Mouse (Mus musculus) hindbrain, embryonic 11.5 days (tissue): ENCODE measurements around the gene Catsper2. TPM values are rescaled to one million over a fixed set of nuclear protein-coding genes. Genes with fewer than 3 reads are reported as not detected.
A peak's percentile ranks its signal among the peaks of the same experiment; 100 is the strongest.

Source experiments
- ATAC-seq: fragments of 200-750 bp; cut with Nextera tagmentation; 2 replicates; pipeline ENCODE4 v1.8.0; 2017; ENCODE audit warnings: mild to moderate bottlenecking, moderate TSS enrichment, moderate library complexity; ENCODE audit not compliant: low FRiP score
- DNase-seq: peaks from one replicate; pipeline ENCODE4 v3.0.0-alpha.2; 2015; ENCODE audit warnings: low spot score
- H3K27ac ChIP-seq: fragments of 300-500 bp; sonication (generic); 2 replicates; pipeline ENCODE4 v1.5.1; 2014; ENCODE audit warnings: mild to moderate bottlenecking, low read depth, low read length
- H3K27me3 ChIP-seq: fragments of 300-500 bp; sonication (generic); 2 replicates; pipeline ENCODE4 v1.6.1; 2014; ENCODE audit warnings: mild to moderate bottlenecking, low read length, moderate library complexity, mixed read lengths; ENCODE audit not compliant: control insufficient read depth, insufficient read depth
- H3K36me3 ChIP-seq: fragments of 300-500 bp; sonication (generic); 2 replicates; pipeline ENCODE4 v1.6.1; 2014; ENCODE audit warnings: mild to moderate bottlenecking, low read length, moderate library complexity, mixed read lengths; ENCODE audit not compliant: control insufficient read depth, insufficient read depth
- H3K4me1 ChIP-seq: fragments of 300-500 bp; sonication (generic); replicated peaks from 2 replicates; pipeline ENCODE4 v1.6.1; 2014; ENCODE audit warnings: low read length, mixed read lengths; ENCODE audit not compliant: control insufficient read depth, insufficient read depth
- H3K4me2 ChIP-seq: fragments of 300-500 bp; sonication (generic); replicated peaks from 2 replicates; pipeline ENCODE4 v1.6.1; 2014; ENCODE audit warnings: mild to moderate bottlenecking, low read depth, low read length
- H3K4me3 ChIP-seq: fragments of 300-500 bp; sonication (generic); 2 replicates; pipeline ENCODE4 v1.5.1; 2014; ENCODE audit warnings: low read depth, low read length
- H3K9ac ChIP-seq: fragments of 300-500 bp; sonication (generic); 2 replicates; pipeline ENCODE4 v1.6.1; 2014; ENCODE audit warnings: low read depth, low read length
- H3K9me3 ChIP-seq: fragments of 300-500 bp; sonication (generic); 2 replicates; pipeline ENCODE4 v1.6.1; 2016; ENCODE audit warnings: low read length; ENCODE audit not compliant: control insufficient read depth
- WGBS: fragments of 180-500 bp; shearing (Covaris S2); extraction: QIAGEN DNeasy Blood & Tissue Kit; methylation state at CpG from one replicate; pipeline ENCODE4 v1.1.7; 2014; 5-methylcytosine and 5-hydroxymethylcytosine counted together
- polyA plus RNA-seq: library from polyadenylated mRNA; unstranded; fragments of >200 nt; fragmentation: Nextera tagmentation; extraction: Ambion mirVana; gene quantifications from 2 replicates; pipeline ENCODE4 v1.2.1, GENCODE M21; 2014

Gene Catsper2
- polyA plus RNA-seq, 1 experiment from 2014 or later: 2.7 TPM

DNA sequence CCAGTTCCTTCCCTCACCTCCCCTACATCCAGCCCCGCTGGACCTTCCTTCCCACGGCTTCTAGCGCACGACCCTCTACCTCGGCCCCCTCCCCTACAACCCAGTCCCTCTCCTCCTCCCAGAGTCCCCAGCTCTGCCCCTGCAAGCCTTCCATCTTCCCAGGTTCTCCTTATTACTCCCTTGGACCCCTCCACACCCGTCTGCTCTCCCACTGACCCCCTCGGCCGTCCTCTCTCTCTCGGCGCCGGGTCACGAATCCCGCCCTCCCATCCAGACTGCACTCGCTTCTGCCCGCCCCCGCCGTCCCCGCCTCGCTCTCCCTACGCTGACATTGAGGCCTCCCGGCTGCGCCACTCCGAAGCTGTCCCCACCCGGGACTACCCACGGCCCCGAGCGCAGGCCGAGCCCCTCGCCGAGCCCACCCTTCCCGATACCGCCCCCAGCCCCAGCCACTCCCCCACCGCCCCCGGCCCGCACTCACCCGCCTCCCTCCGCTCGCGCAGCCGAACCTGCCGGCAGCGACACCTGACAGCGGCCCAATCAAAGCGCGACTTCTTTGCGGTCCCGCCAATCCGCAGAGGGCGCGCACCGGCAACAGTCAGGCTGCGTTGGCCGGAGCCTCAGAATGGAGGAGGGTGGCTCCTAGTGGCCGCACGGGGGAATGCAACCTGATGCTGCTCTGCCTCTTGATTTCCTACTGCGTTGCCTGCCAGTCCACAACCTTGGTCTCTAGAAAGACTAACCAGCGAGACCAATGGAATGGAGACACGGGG, 58.6 kb downstream of the Catsper2 start, which contains the start of gene Ppip5k1:
TSS of gene Ppip5k1 (minus strand) at position 577 of the 773 bp plus-strand sequence.
- Histone ChIP-seq H3K4me1 (peaks cover 11% of the 10 kb centered on the region), H3K36me3 (no peaks in the 10 kb centered on the region), H3K4me2 (peak within 1 kb of the TSS; percentile 72), H3K9me3 (no peaks in the 10 kb centered on the region), H3K4me3 (peak within 1 kb of the TSS; percentile 72), H3K27ac (peak within 1 kb of the TSS; percentile 75), H3K27me3 (peaks cover 17% of the 10 kb centered on the region; the same call in 1 of the 2 replicates), H3K9ac (peak within 1 kb of the TSS; percentile 85)
- under 1% methylated on average over 54 of the region's 58 CpGs for WGBS
- DNase-seq (peak; percentile 96), ATAC-seq (peak; percentile 95)

DNA sequence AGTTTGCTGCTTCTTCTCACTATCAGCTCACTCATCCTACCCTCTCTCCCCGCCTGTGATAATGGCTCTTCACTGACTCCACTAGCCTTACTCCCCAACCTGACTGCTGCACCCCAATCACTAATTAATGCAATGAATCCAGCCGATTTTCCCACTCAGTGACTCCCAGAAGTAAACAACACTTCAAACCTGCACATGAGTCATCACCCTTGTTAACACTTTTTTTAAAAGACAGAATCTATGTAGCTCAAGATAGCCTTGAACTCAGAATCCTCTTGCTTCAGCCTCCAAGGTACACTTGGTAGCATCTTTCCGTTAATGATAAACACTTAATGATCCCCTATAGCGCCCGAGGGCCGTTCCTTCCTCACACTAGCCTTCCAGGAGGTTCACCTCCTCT, 59.2 kb downstream of the Catsper2 start:
- Histone ChIP-seq H3K36me3 (no peaks in the 10 kb centered on the region), H3K27ac (peak overlapping the region; percentile 75), H3K9me3 (no peaks in the 10 kb centered on the region), H3K27me3 (peaks cover 15% of the 10 kb centered on the region; the same call in 1 of the 2 replicates), H3K4me2 (peak overlapping the region; percentile 72), H3K4me3 (peak overlapping the region; percentile 72), H3K4me1 (peaks cover 11% of the 10 kb centered on the region), H3K9ac (peak overlapping the region; percentile 85)
- ATAC-seq (no peak), DNase-seq (no peak)
- 4% methylated on average over 6 of the region's 6 CpGs for WGBS

DNA sequence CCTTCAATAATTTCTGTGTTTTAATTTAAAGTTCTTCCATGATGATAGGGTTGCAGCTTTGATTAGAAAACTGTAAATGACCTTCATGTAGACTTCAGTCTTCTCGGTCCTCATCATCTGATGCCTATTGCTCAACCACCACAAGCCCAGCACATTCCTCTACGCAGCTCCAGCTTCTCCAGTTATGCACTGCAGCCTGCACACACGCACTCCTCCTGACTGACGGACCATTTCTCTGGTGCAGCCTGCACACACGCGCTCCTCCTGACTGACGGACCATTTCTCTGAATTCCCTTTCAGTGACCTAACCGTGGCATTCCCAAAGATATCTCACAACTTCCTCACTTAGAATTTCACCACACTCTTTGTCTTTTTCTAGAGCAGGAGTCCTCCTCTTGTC, 60.4 kb downstream of the Catsper2 start:
- H3K27me3 ChIP-seq: peaks cover 11% of the 10 kb centered on the region; the same call in 1 of the 2 replicates
- 77% methylated on average over 8 of the region's 8 CpGs for WGBS
- DNase-seq (no peak), ATAC-seq (no peak)
- no peaks in the 10 kb centered on the region for H3K36me3 ChIP-seq
- no peak overlapping the region for H3K27ac ChIP-seq
- no peaks in the 10 kb centered on the region for H3K9me3 ChIP-seq
- H3K4me2 ChIP-seq: no peak overlapping the region
- H3K4me3 ChIP-seq: no peak overlapping the region
- no peak overlapping the region for H3K9ac ChIP-seq
- H3K4me1 ChIP-seq: peaks cover 8% of the 10 kb centered on the region

Other genes with a start within 250 kb of the Catsper2 start
- gene Tubgcp4, start 243.1 kb downstream of the Catsper2 start, polyA plus RNA-seq: 61.8 and 69.9 TPM in 2 replicates
- 12.3 and 13.7 TPM in 2 replicates for gene Zscan29, start 242.7 kb downstream of the Catsper2 start, polyA plus RNA-seq
- gene Trp53bp1, start 142.4 kb downstream of the Catsper2 start, polyA plus RNA-seq: 132 and 164 TPM in 2 replicates
- gene Map1a, start 124.2 kb downstream of the Catsper2 start, polyA plus RNA-seq: 14.9 and 20.8 TPM in 2 replicates
- 10.9 and 11.8 TPM in 2 replicates for gene Ppip5k1, start 58.4 kb downstream of the Catsper2 start, polyA plus RNA-seq
- gene Ckmt1, start 56.1 kb downstream of the Catsper2 start, polyA plus RNA-seq: 8.5 and 9.2 TPM in 2 replicates
- not detected in 2 replicates for gene Strc, start 26.6 kb downstream of the Catsper2 start, polyA plus RNA-seq
- gene Pdia3, start within 50 bp of the Catsper2 start, polyA plus RNA-seq: 470 and 556 TPM in 2 replicates
- 3.1 and 3.7 TPM in 2 replicates for gene Ell3, start 30.5 kb upstream of the Catsper2 start, polyA plus RNA-seq
- 457 and 490 TPM in 2 replicates for gene Serf2, start 35.4 kb upstream of the Catsper2 start, polyA plus RNA-seq
- gene Hypk, start 39.5 kb upstream of the Catsper2 start, polyA plus RNA-seq: 114 and 116 TPM in 2 replicates
- gene Serinc4, start 43.0 kb upstream of the Catsper2 start, polyA plus RNA-seq: 0.46 and 0.80 TPM in 2 replicates
- 80.4 and 80.9 TPM in 2 replicates for gene Mfap1b, start 60.3 kb upstream of the Catsper2 start, polyA plus RNA-seq
- 30.9 and 31.5 TPM in 2 replicates for gene Mfap1a, start 92.9 kb upstream of the Catsper2 start, polyA plus RNA-seq
- gene Wdr76, start 92.9 kb upstream of the Catsper2 start, polyA plus RNA-seq: 11.4 and 12.6 TPM in 2 replicates